Mouse (Mus musculus): ENCODE measurements at regions not wholly inside any gene's neighbourhood (a gene's known extent, or its start where the extent isn't known, plus 50 kb on each side); places are given as distances from the start of the nearest gene placed in this dataset.

DNA sequence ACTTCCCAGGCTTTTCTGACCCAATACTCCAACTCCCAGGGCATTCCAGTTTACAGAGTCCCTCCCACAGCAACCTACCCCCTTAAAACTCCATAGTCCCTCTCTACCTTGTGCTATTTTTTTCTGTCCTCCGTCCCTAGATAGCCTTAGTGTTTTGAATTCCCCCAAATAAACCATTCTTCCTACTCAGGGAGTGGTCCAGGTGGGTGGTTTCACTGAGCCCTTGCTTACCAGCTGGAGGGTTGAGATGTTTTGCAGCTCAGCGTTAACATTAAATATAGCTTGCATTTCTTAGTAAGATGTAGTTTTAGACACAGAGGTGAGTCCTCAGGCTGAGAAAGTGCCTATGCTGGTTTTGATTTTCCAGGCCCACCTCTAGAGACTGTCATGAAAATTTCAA lies 313.0 kb downstream of the Bmper start:
- H3K27me3 ChIP-seq (replicated peaks; ENCODE audit: control insufficient read depth, insufficient read depth, low read length): no peaks in the 10 kb centered on the region
- 79% methylated on average over 2 of the region's 2 CpGs for WGBS

GRCm38 (mm10) chr9:23538051-23538450 lies 315.2 kb downstream of the Bmper start:
- Histone ChIP-seq H3K27me3 (replicated peaks; ENCODE audit: control insufficient read depth, insufficient read depth, low read length) (no peaks in the 10 kb centered on the region), H3K36me3 (ENCODE audit: control insufficient read depth, insufficient read depth, low read length) (no peaks in the 10 kb centered on the region), H3K9me3 (ENCODE audit: control insufficient read depth, low read length) (no peaks in the 10 kb centered on the region), H3K4me1 (ENCODE audit: control insufficient read depth, insufficient read depth, low read depth, low read length) (no peaks in the 10 kb centered on the region), H3K4me2 (ENCODE audit: low read length) (no peak overlapping the region), H3K27ac (ENCODE audit: low read depth, low read length) (no peak overlapping the region), H3K4me3 (ENCODE audit: low read length) (no peak overlapping the region), H3K9ac (ENCODE audit: low read depth, low read length) (no peak overlapping the region)
- WGBS: 80% methylated on average over 5 of the region's 5 CpGs
- ATAC-seq: no peak

More for the DNA sequence above, 313.0 kb downstream of the Bmper start:
- no peak for ATAC-seq
- no peak overlapping the region for H3K4me2 ChIP-seq (ENCODE audit: low read length)
- no peaks in the 10 kb centered on the region for H3K36me3 ChIP-seq (ENCODE audit: control insufficient read depth, insufficient read depth, low read length)
- H3K9ac ChIP-seq (ENCODE audit: low read depth, low read length): no peak overlapping the region
- no peaks in the 10 kb centered on the region for H3K9me3 ChIP-seq (ENCODE audit: control insufficient read depth, low read length)
- no peak overlapping the region for H3K27ac ChIP-seq (ENCODE audit: low read depth, low read length)
- no peaks in the 10 kb centered on the region for H3K4me1 ChIP-seq (ENCODE audit: control insufficient read depth, insufficient read depth, low read depth, low read length)
- H3K4me3 ChIP-seq (ENCODE audit: low read length): no peak overlapping the region

DNA sequence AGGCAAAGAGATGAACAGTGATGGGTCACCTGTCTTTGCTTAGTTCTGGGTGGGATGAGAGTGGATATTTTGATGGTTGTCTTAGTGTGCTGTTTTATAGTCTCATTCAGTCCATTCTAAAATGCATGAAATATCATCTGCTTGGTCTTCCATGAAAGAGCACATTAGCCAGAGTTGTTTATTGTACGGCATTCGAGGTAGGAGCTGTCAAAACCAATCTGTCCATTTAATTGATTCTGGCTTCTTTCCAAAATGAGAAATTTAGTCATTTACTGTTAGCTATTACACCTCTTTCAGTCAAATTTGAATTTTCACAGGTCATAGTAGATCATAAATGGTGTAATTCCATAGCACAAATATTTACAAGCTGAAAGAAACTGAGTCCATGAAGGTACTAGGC lies 328.8 kb downstream of the Bmper start:
- Histone ChIP-seq H3K27me3 (replicated peaks; ENCODE audit: control insufficient read depth, insufficient read depth, low read length) (no peaks in the 10 kb centered on the region), H3K4me2 (ENCODE audit: low read length) (no peak overlapping the region), H3K36me3 (ENCODE audit: control insufficient read depth, insufficient read depth, low read length) (no peaks in the 10 kb centered on the region), H3K27ac (ENCODE audit: low read depth, low read length) (no peak overlapping the region), H3K9ac (ENCODE audit: low read depth, low read length) (no peak overlapping the region), H3K9me3 (ENCODE audit: control insufficient read depth, low read length) (no peaks in the 10 kb centered on the region), H3K4me1 (ENCODE audit: control insufficient read depth, insufficient read depth, low read depth, low read length) (no peaks in the 10 kb centered on the region), H3K4me3 (ENCODE audit: low read length) (no peak overlapping the region)
- ATAC-seq: peak; percentile 61; the same call in 1 of the 2 replicates
- WGBS: 34% methylated on average over 2 of the region's 2 CpGs

GRCm38 (mm10) chr9:23553766-23554165 lies 330.9 kb downstream of the Bmper start:
- WGBS: 76% methylated on average over 1 of the region's 1 CpGs
- Histone ChIP-seq H3K9ac (ENCODE audit: low read depth, low read length) (no peak overlapping the region), H3K36me3 (ENCODE audit: control insufficient read depth, insufficient read depth, low read length) (no peaks in the 10 kb centered on the region), H3K4me2 (ENCODE audit: low read length) (no peak overlapping the region), H3K4me1 (ENCODE audit: control insufficient read depth, insufficient read depth, low read depth, low read length) (no peaks in the 10 kb centered on the region), H3K27ac (ENCODE audit: low read depth, low read length) (no peak overlapping the region), H3K27me3 (replicated peaks; ENCODE audit: control insufficient read depth, insufficient read depth, low read length) (no peaks in the 10 kb centered on the region), H3K9me3 (ENCODE audit: control insufficient read depth, low read length) (no peaks in the 10 kb centered on the region), H3K4me3 (ENCODE audit: low read length) (no peak overlapping the region)
- no peak for ATAC-seq

- no peak overlapping the region for H3K9ac ChIP-seq (ENCODE audit: low read depth, low read length)
- 45% methylated on average over 3 of the region's 3 CpGs for WGBS
- no peaks in the 10 kb centered on the region for H3K9me3 ChIP-seq (ENCODE audit: control insufficient read depth, low read length)
- no peaks in the 10 kb centered on the region for H3K36me3 ChIP-seq (ENCODE audit: control insufficient read depth, insufficient read depth, low read length)
- no peaks in the 10 kb centered on the region for H3K4me1 ChIP-seq (ENCODE audit: control insufficient read depth, insufficient read depth, low read depth, low read length)
- H3K4me2 ChIP-seq (ENCODE audit: low read length): no peak overlapping the region
- H3K27ac ChIP-seq (ENCODE audit: low read depth, low read length): no peak overlapping the region
- H3K27me3 ChIP-seq (replicated peaks; ENCODE audit: control insufficient read depth, insufficient read depth, low read length): no peaks in the 10 kb centered on the region
- peak; percentile 63; the same call in 1 of the 2 replicates for ATAC-seq
- H3K4me3 ChIP-seq (ENCODE audit: low read length): no peak overlapping the region
Measured at GRCm38 (mm10) chr9:23557601-23558000, 334.7 kb downstream of the Bmper start.

DNA sequence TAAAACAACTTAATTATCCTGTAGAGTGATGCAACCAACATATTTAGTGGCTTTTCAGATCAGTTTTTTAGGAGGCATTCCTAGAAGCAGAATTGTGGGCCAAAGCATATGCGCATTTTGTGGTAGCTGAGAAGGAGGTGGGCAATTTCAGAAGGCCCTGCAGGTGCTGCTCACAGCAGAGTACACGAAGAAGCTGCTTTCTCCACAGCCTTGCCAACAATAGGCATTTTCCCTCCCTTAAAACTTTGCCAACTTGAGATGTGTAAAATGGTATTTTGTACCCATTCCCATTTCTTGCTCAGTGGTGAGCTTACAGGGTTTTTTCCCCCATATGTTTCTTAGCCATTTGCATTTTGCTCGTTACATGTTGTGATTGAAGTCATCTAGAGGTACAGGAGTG lies 339.0 kb downstream of the Bmper start:
- Histone ChIP-seq H3K27me3 (replicated peaks; ENCODE audit: control insufficient read depth, insufficient read depth, low read length) (no peaks in the 10 kb centered on the region), H3K4me3 (ENCODE audit: low read length) (no peak overlapping the region), H3K9ac (ENCODE audit: low read depth, low read length) (no peak overlapping the region), H3K9me3 (ENCODE audit: control insufficient read depth, low read length) (no peaks in the 10 kb centered on the region), H3K27ac (ENCODE audit: low read depth, low read length) (no peak overlapping the region), H3K36me3 (ENCODE audit: control insufficient read depth, insufficient read depth, low read length) (no peaks in the 10 kb centered on the region), H3K4me2 (ENCODE audit: low read length) (no peak overlapping the region), H3K4me1 (ENCODE audit: control insufficient read depth, insufficient read depth, low read depth, low read length) (no peaks in the 10 kb centered on the region)
- no peak for ATAC-seq
- 71% methylated on average over 3 of the region's 3 CpGs for WGBS

DNA sequence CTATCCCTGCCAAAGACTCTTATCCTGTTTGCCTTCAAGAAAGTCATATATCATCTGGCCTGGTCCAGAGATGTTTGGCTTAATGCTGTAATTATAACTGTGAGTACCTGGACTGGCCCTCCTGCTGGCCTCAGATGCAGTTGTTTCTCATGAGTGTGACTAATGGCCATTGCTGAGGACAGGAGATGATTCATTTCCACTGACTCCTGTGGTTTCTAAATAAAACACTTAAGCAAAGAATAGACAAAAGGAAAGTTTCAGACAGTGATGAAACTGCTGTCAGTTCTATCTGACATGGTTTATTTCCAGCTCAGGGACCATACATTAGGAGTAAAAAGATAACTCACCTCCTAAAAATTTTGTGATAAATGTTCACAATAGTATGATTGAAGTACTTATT lies 344.2 kb downstream of the Bmper start:
- H3K4me3 ChIP-seq (ENCODE audit: low read length): no peak overlapping the region
- H3K9me3 ChIP-seq (ENCODE audit: control insufficient read depth, low read length): no peaks in the 10 kb centered on the region
- ATAC-seq: no peak
- no peaks in the 10 kb centered on the region for H3K36me3 ChIP-seq (ENCODE audit: control insufficient read depth, insufficient read depth, low read length)
- H3K9ac ChIP-seq (ENCODE audit: low read depth, low read length): no peak overlapping the region
- H3K4me2 ChIP-seq (ENCODE audit: low read length): no peak overlapping the region
- H3K27me3 ChIP-seq (replicated peaks; ENCODE audit: control insufficient read depth, insufficient read depth, low read length): no peaks in the 10 kb centered on the region
- H3K27ac ChIP-seq (ENCODE audit: low read depth, low read length): no peak overlapping the region
- H3K4me1 ChIP-seq (ENCODE audit: control insufficient read depth, insufficient read depth, low read depth, low read length): no peaks in the 10 kb centered on the region

GRCm38 (mm10) chr9:23570150-23570549 lies 347.3 kb downstream of the Bmper start:
- H3K27me3 ChIP-seq (replicated peaks; ENCODE audit: control insufficient read depth, insufficient read depth, low read length): no peaks in the 10 kb centered on the region
- H3K4me2 ChIP-seq (ENCODE audit: low read length): no peak overlapping the region
- no peak for ATAC-seq
- H3K4me1 ChIP-seq (ENCODE audit: control insufficient read depth, insufficient read depth, low read depth, low read length): no peaks in the 10 kb centered on the region
- H3K4me3 ChIP-seq (ENCODE audit: low read length): no peak overlapping the region
- 83% methylated on average over 8 of the region's 8 CpGs for WGBS
- H3K9ac ChIP-seq (ENCODE audit: low read depth, low read length): no peak overlapping the region
- no peak overlapping the region for H3K27ac ChIP-seq (ENCODE audit: low read depth, low read length)
- H3K9me3 ChIP-seq (ENCODE audit: control insufficient read depth, low read length): no peaks in the 10 kb centered on the region
- no peaks in the 10 kb centered on the region for H3K36me3 ChIP-seq (ENCODE audit: control insufficient read depth, insufficient read depth, low read length)

DNA sequence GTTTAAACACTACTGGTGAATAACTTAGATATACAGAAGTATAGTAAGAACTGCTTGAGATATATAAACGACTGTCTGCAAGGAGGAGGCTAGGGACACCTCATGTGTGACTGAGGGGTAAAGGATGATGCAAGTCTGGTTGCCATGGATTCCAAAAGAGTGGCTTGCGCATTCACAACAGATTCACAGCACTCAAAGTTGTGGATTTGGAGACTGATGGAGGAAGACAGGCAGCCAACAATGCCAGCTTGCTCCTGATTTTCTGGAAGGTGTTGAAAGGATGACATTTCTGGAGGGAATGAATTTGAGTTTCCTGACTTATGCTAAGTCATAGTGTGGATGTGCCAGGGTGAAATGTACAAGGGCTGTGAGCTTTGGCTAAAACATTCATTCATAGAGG lies 353.4 kb downstream of the Bmper start:
- no peak overlapping the region for H3K4me2 ChIP-seq (ENCODE audit: low read length)
- ATAC-seq: no peak

DNA sequence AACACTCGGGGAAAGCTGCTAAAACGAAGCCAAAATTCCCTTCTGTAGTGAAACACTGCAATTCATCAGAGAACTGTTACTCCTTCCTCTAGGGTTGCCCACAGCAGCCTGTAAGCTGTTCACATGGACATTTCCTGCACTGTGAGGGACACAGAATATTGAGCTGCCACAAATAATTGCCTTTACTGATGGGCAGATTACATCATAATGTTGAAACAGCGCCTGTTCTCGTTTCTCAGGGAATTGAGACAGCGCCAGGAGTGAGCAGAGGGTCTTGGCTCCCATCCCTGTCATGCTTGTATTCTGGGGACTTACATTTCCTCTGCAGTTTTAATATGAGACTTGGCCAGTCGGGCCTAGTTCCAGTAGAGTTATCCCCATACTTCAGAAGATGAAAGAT lies 357.3 kb downstream of the Bmper start:
- Histone ChIP-seq H3K27ac (ENCODE audit: low read depth, low read length) (no peak overlapping the region), H3K27me3 (replicated peaks; ENCODE audit: control insufficient read depth, insufficient read depth, low read length) (no peaks in the 10 kb centered on the region), H3K36me3 (ENCODE audit: control insufficient read depth, insufficient read depth, low read length) (no peaks in the 10 kb centered on the region), H3K4me1 (ENCODE audit: control insufficient read depth, insufficient read depth, low read depth, low read length) (peaks cover 5% of the 10 kb centered on the region), H3K4me3 (ENCODE audit: low read length) (no peak overlapping the region), H3K4me2 (ENCODE audit: low read length) (no peak overlapping the region), H3K9me3 (ENCODE audit: control insufficient read depth, low read length) (no peaks in the 10 kb centered on the region), H3K9ac (ENCODE audit: low read depth, low read length) (no peak overlapping the region)
- 55% methylated on average over 6 of the region's 6 CpGs for WGBS
- ATAC-seq: peak; percentile 69

More for the DNA sequence above, 353.4 kb downstream of the Bmper start:
- Histone ChIP-seq H3K27ac (ENCODE audit: low read depth, low read length) (no peak overlapping the region), H3K9me3 (ENCODE audit: control insufficient read depth, low read length) (no peaks in the 10 kb centered on the region), H3K9ac (ENCODE audit: low read depth, low read length) (no peak overlapping the region), H3K4me1 (ENCODE audit: control insufficient read depth, insufficient read depth, low read depth, low read length) (peaks cover 5% of the 10 kb centered on the region), H3K36me3 (ENCODE audit: control insufficient read depth, insufficient read depth, low read length) (no peaks in the 10 kb centered on the region), H3K27me3 (replicated peaks; ENCODE audit: control insufficient read depth, insufficient read depth, low read length) (no peaks in the 10 kb centered on the region), H3K4me3 (ENCODE audit: low read length) (no peak overlapping the region)
- WGBS: 76% methylated on average over 2 of the region's 2 CpGs

Measured in hindbrain, embryonic 16.5 days (tissue).